Mouse (Mus musculus) testis, postnatal 14 days (tissue): ENCODE results near the gene Vsnl1.
A peak's percentile ranks its signal among the peaks of the same experiment; 100 is the strongest.

Source experiments
- DNase-seq: peaks from one replicate; pipeline ENCODE4 v3.0.0; 2021; ENCODE audit warnings: low spot score

The Vsnl1 gene

DNA sequence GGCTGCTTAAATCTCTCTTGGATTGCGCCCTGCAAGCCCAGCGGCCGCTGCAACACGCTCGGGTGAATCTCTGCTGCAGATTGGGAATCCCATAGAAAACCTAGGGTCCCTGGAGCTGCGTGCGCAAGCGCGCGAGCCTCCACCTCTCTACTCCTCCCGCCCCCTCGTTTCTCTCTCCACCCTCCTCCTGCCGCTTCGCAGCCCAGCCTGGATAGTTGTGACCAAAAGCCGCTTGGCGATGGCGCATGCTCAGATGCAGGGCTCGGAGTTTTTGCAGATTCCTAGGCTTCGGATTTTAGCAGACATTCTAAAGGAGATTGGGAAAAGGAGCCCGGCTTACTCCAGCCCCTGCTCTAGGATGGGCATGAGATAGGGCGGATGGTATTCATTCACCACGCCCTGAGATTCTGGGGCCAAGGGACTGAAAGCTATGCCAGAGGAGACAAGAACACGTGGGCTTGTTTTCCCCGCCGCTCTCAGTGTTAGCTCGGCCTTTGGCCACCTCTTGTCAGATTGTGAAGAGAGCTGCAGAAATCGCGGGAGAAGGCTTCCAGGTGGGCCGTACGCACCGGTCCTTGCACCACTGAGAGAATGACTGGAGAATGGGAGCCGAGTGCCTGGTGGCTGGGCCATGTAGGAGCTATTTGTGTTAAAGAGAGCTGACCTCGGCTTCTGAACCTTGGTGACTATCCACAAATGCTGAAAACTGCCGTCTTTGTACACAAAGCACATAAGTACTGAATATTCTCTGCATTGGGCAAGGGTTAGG is at the start of gene Vsnl1:
TSS of gene Vsnl1 (minus strand) at position 117 of the 769 bp plus-strand sequence.
- DNase-seq = peak; percentile 78

GRCm38 (mm10) chr12:11456632-11457031 is 20.2 kb upstream of the Vsnl1 start:
- DNase-seq = no peak

DNA sequence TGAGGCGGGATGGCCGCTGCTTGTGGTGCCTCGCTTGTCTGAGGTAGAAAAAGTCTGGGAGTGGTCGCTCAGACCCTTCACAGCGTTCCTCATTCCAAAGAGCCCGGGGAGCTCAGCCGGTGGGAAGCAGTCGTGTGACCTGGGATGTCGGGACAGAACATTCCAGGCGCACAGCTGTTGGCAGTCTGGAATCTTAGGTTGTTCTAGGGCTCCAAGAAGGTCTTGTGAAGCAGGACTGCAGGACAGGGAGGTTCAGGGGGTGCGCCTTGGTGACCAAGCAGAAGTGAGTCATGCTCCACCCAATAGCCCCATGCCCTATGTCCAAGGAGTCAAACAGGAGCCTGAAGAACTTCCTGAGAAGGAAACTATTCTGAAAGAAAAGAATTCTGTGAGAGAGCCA is 19.8 kb upstream of the Vsnl1 start:
- no peak for DNase-seq

DNA sequence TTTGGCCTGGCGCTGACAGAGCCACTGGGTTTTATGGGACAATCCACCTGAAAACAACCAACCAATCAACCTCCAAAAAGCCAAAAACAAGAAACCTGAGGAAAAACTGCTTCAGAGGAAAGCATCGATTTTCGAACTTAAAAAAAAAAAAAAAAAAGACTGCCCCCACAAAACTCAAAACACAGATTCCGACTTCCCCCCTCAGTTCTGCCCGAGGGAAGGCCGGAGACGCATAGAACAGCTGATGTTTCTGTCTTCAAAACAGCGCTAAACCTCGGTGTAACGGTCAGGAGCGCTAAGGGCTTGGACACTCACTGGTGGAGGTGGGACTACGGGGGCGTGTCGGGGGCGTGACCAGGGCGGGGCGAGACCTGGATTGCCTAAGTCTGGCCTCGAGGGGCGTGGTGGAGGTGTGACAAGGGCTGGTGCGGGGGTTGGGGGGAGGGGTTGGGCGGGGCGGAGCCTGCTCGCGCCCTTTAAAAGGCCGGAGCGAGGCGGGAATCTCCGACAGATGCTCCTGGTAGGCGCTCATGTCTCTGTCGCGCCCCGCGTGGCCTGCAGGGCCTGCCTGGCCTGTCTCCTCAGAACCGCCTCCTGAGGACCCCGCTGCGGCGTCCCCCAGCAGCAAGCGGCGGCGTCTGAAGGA is 19.3 kb upstream of the Vsnl1 start, which contains the start of gene Rad51ap2:
TSS of gene Rad51ap2 (plus strand) at position 531 of the 646 bp plus-strand sequence.
- peak; percentile 96 for DNase-seq

GRCm38 (mm10) chr12:11454146-11454545 is 17.7 kb upstream of the Vsnl1 start:
- no peak for DNase-seq

- no peak for DNase-seq
These were observed 1.6 kb upstream of the Vsnl1 start for GRCm38 (mm10) chr12:11437907-11438447.

GRCm38 (mm10) chr12:11437266-11437906 is 973 bp upstream of the Vsnl1 start:
- peak; percentile 74 for DNase-seq

GRCm38 (mm10) chr12:11436023-11436350 is 426 bp downstream of the Vsnl1 start:
- no peak for DNase-seq

DNA sequence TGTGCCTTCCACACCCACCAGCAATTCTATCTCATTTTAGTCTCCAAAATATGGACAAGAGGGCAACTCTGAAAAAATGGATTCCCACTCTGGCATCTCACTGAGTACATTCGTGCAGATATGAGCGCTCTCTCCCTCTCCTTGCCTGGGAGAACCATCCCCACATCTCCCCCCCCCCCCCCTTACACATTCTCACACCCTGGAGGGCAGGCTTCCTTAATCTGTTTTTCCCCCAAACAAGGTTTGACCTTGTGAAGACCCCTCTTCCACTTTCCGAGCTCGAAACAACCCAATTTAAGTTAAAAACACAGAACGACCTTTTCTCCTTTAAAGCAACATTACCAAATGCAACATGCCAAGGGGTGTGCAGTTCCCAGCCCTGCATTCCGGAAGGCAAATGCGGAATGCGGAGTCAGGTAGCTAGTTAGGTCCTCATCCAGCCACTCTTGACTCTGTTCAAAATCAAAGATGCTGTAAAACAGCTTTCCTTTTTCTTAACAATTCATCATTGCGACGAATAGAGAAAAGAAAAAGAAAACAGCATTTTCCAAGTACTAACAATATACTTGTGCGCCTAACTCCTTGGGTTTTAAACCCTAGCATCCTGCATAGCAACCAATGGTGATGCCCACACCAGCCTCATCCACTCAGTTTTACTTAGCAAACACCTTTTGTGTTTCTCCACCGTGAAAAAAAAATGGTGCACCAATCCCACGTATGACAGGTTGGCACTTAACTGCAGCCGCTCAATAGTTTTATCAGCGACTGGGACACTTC is 979 bp downstream of the Vsnl1 start:
- DNase-seq = no peak

GRCm38 (mm10) chr12:11434446-11434845 is 2.0 kb downstream of the Vsnl1 start:
- no peak for DNase-seq

DNA sequence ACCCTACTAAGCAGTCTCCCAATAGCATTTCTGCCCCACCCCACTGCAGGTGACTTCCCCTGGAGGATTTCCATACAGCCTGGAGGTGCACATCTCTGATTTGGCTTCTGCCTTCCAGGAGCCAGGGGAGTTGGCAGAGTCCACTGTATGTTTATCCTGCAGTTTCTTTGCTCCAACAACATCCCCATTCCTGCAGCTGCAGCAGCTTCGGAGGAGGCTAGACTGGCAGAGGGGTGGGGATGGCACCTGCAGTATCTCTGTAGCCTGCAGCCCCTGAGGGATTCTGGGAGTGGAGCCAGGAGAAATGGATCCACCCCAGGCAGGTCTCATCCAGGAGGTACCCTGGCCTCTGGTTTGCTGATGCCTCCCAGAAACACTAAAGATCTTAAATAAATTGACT is 2.7 kb downstream of the Vsnl1 start:
- DNase-seq = no peak

DNA sequence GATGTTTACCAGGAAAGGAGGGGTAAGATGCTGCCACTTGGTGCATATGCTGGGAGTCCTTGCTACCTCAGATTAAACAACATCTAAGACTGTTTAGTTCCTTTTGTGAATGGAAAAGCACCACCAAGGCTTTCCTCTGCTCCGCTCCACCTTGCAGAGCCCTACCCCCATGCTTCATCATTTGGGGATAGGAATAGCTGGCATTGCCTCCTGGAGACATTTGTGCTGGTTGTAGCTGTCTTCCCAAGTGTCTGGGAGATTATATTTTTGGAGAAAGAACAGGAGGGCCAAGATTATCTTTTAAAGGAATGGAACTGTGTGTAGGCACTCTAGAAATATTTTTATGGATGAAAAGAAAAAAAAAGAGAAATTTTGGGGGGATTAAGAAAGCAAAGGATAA is 3.3 kb downstream of the Vsnl1 start:
- DNase-seq = no peak

DNA sequence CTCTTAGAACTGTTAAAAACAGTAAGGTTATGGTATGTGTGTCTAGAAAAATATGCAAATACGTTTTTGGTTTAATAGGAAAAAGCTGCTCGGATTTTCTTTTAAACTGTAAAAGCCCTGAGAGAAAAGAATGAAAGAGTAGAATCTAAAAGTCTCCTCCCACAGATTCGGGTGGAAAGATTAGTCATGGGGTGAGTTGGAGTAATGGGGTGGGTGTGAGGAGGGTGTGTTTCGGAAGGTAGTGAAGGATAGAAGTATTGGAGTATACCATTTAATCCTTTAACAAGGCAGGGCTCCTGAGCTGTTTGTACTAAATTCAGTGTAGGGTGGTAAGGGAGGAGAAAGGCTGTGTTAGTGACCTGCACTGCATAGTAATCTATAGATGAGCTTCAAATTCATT is 9.0 kb downstream of the Vsnl1 start:
- no peak for DNase-seq

- DNase-seq = no peak
These were observed 18.3 kb downstream of the Vsnl1 start for GRCm38 (mm10) chr12:11418112-11418511.

DNA sequence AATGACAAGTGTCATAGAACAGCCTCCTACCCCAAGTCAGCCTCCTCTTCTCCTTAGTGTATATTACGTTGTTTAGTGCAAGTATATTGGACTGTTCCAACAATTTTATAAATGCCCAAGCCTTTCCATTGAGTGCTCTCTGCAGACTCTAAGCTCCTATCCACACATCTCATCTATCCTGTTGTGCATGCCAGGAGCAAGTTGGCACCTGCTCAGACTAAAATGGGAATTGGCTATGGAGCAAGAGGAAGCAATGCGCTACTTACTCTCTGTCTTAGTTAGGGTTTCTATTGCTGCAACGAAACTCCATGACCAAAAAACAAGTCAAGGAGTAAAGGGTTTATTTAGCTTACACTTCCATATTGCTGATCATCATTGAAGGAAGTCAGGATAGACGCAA is 28.7 kb downstream of the Vsnl1 start:
- DNase-seq = no peak

DNA sequence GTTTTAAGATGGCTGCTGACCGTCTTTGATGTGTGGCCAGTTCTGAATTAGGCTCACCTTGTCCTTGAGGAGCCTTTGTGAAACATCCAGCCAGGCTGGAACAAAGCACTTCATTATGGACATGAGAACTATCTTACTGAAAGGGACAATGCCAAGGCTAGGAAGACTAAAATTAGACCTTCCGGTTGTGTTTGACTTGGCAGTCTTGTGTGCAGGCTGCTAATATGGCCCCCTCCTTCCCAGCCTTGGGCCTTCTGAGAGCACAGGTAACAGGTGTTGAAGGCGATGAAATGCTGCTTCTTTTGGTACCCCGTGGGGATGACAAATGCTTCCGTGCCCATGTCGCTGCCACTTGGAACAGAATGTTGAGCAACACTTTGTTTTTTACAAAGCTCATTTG is 37.6 kb downstream of the Vsnl1 start:
- DNase-seq = no peak

DNA sequence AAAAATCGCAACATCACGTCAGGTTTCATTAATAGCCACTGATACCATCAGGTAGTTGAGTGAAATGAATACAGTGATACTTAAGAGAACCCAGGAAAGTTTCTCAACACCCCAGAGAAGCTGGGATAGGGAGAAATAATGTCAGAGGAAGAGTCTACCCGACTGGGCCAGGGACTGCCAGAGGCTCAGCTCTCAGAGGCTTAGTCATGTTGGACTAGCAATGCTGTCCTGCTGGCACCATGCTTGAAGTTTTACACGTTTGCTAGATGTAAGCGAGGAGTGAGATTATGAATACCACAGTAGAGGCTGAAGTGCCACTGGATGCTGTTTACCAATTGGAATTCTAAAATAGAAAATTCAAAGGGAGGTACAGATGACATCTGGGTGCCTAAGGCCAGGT is 39.4 kb downstream of the Vsnl1 start:
- no peak for DNase-seq

DNA sequence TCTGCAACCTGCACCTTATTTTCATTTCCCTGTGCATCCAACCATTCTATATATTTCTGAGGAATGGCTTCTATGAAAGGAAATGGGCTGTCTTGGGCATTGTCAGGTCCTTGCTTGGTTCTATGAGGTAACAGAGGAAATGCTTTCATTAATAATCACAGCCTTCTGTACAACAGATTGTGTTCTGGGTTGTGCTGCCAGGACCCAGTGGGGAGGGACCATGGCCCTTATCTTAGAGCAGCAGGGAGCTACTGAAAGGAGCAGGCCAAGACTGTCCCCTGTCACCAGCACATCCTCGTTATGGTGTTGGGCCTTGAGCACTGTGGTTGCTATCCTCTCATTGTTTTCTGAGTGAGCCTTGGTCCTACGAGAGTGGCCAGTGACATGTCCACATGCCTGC is 40.9 kb downstream of the Vsnl1 start:
- DNase-seq = no peak

GRCm38 (mm10) chr12:11392525-11392924 is 43.9 kb downstream of the Vsnl1 start:
- DNase-seq = no peak

GRCm38 (mm10) chr12:11391244-11391949 is 45.0 kb downstream of the Vsnl1 start:
- peak; percentile 6 for DNase-seq

- DNase-seq = no peak
These were observed 47.3 kb downstream of the Vsnl1 start for GRCm38 (mm10) chr12:11389141-11389540.

- DNase-seq = no peak
These were observed 51.7 kb downstream of the Vsnl1 start for GRCm38 (mm10) chr12:11384754-11385153.
